Mouse (Mus musculus): ENCODE measurements around the gene Tom1l2.

- no peak for TF ChIP-seq POLR2A (IDR thresholded peaks at IDR 0.05; ENCODE audit: low read depth, low read length)
- TF ChIP-seq CTCF (conservative IDR thresholded peaks at IDR 0.05; ENCODE audit: insufficient read depth, insufficient read length, low read depth, low read length): peak; percentile 63
Measured at GRCm38 (mm10) chr11:60292718-60293117, 60.0 kb downstream of the Tom1l2 start.
